Mouse (Mus musculus) WW6 (cell line): ENCODE measurements at regions not wholly inside any gene's neighbourhood (a gene's known extent, or its start where the extent isn't known, plus 50 kb on each side); places are given as distances from the start of the nearest gene placed in this dataset.

Experiments
- DNase-seq: peaks from one replicate; pipeline ENCODE4 v3.0.0-alpha.2; 2013; ENCODE audit warnings: low read depth, low spot score

DNA sequence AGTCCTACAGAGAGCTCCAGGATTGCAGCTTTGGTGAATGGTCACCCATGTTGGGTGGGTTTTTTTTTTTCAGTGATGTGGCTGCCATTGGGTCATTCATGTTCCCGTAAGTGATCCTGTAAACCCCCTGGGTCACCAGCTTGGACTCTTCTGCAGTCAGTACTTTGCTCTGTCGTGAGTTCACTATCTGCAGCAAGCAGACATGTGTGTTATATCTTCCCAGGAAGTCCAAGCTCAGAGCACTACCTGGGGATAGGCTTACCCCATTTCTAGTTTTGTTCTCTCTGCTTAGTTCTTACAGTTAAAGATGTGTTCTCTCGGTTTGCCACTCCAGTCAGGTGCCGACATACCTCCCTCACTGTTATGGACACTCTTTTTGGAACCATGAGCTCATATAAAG, 143.4 kb upstream of the Hs6st1 start:
- DNase-seq: no peak

DNA sequence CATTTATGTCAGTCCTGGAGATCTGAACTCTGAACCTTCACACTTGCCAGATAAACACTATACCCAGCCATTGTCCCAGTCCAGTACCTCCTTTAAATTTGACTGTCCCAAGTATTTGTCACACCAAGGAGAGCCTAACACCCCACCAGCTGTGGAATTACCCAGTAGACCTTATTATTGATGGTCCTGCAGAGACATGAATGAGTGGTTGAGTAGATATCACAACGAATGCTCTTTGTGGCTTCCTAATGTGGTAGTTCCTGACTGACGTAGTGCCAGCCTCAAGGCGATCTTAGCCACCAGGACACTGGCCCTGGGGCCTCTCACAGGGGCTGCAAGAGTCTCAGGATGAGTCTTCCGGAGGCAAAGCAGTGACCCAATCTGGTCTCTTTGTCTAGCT, 142.9 kb upstream of the Hs6st1 start:
- DNase-seq: no peak

DNA sequence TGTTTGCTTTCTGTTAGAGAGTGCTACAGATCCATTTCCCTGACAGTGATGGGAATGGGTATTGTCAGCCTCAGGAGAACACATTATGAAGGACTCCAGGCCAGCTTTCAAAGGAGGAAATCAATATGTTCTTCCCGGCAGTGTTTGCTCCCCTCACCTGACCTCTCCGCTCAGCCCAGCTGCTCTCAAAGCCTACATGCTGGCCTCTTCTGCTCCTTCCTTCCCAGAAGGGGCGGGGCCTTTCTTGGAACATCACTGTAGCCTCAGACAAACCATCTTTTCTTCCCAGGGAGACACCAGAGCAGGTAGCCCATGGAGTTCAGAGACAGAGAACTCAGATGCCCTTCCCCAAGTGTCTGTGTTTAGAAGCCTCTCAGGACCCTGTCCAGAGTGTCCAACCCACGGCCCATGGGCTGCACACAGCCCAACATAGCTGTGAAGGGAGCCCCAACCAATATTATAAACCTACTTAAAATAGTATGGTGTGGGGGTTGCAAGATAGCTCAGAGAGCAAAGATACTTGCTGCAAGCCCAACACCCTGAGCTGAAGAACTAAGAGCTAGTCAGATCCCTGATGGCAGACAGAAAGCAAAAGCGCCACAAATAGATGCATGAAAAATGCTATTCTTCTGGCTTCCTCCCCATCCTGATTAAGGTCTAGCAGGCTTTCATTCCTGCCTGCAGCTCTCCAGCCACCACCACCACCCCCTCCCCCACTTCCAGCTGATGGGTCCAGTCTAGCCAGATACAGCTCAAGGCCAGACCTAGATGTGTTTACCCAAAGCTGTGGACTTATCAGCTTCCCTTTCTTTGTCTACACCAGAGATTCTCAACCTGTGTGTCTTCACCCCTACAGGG, 141.8 kb upstream of the Hs6st1 start:
- DNase-seq: no peak

DNA sequence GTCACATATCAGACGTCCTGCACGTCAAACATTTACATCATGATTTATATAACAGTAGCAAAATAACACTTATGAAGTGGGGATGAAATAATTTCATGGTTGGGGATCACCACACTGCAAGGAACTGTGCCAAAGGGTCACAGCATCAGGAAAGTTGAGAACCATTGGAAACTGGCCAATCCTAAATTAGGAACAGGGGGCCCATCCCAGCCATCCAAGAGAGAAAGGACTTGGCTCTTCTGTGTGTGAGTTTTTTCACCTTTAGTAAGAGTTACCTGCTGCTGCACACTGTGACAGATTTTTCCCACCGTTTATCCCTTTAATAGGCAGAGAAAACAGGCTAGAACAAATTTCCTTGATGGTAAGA, 141.2 kb upstream of the Hs6st1 start:
- no peak for DNase-seq

DNA sequence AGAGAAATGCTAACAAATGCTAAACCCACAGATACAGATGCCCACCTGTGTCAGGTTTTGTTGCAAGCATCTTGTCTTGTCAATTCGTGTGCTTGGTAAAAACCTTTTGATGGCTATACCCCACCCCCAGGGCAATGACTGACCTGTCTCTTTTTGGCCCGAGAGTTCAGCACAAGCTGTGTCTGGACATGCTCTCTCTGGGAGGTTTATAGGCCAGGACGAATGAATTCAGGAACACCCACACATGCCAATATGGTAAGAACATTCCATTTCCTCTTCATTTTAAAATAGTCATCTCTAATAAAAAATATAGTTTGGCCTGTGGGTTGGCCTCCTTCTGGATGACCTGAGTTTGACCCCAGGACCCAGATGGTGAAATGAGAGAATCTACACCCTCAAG, 137.8 kb upstream of the Hs6st1 start:
- no peak for DNase-seq

DNA sequence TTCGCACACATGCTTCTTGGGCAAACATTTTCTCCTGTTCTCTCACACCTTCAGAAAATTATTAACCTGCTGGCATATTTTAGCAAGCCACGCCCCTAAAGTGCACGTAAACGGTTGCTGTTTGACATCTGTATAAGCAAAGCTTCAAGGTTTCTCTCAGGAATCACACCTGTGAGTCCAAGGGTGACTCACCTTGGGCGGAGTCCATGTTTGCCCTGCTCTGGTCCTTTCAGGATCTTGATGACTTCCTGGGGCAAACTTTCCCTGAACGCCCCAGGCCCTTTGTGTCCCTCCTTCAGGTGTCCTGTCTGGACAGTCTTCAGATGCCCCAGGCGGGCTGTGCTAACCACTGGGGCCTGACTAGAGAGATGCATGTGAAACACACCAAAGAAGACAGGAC, 137.1 kb upstream of the Hs6st1 start:
- DNase-seq: no peak

DNA sequence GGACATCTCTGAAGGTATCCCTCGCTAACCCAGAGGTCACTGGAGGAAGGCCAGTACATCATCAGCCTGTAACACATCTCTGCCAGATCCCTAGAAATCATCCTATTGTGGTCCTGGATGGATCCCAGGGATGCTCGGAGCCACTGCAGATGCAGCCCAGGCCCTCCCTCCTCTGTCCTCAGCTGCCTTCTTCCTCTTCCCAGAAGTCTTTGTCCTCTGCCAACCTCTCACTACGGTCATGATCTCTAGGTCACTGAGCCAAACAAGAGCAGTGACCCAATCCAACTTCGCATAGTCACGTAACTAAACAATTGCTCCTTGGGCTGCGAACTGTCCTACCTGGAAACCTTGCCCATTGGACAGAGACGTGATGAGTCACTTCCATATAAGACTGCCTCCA, 134.7 kb upstream of the Hs6st1 start:
- no peak for DNase-seq

DNA sequence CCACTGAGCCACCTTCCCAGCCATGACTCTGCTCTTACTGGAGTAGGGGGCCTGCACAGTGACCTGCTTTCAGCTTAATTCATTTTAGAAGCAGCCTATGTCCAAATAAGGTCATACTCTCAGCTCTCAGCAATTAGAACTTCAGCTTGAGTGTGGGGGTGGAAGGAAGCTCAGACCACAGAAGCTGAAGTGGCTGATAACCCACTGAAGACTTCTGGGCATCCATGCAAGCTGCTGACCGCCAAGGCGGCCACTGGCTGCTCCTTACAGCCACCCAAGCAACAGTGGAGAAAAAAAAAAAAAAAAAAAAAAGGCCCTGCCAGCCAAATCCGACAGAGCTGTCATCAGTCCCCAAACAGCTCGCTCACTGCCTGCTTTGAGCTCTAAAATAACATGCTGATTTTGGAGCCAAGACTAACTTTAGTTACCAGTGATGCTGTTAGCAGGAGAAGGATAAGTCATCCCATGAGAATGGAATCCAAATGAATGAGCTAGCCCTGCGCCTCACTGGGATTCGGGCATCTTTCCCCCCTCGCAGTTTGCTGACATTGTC, 133.0 kb upstream of the Hs6st1 start:
- DNase-seq: no peak

DNA sequence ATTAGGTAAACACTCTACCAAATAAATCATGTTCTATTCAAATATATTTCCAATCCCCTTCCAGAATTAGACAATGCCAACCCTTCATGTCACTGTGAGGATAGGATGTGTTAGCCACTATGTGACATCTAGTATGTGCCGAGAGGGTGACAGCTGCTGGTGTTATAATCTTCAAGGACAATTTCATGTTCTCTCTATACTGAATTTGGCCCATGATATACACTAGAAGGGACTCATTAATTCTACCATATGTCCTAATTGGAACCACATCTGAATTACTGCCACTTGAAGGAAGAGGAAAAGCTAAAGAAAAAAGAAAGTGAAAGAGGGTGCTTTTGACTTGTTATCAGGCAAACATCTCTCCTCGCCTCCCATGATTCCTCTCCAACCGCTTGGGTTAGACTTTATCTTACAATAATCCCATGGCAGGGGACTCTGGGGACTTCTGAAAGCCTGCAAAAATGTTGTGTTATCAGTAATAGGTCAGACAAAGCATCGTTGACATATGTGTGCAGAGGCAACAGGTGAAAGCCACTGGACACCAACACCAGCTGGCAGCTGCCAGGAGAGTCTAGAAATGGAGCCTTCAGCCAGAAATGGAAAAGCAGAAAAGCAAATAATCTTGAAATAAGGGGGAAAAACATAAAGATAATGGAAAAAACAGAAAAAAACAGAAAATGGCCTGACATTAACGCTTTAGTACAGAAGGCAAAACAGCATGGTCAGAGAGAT, 131.7 kb upstream of the Hs6st1 start:
- DNase-seq: no peak

DNA sequence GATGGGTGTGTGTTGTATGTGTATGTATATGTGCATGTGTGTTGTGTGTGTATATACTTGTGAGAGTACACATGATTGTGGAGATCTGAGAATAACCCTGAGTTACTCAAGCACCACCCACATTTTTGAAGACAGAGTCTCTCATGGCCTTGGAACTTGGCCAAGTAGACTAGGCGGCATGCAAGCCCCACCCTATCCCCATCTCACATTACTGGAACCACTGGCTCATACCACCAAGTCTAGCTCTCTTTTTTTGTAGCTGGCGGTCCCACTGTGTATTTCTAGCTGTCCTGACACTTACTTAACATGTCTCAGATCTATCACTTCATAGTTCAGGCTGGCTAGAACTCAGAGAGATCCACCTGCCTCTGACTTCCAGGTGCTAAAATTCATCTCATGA, 128.0 kb upstream of the Hs6st1 start:
- no peak for DNase-seq

DNA sequence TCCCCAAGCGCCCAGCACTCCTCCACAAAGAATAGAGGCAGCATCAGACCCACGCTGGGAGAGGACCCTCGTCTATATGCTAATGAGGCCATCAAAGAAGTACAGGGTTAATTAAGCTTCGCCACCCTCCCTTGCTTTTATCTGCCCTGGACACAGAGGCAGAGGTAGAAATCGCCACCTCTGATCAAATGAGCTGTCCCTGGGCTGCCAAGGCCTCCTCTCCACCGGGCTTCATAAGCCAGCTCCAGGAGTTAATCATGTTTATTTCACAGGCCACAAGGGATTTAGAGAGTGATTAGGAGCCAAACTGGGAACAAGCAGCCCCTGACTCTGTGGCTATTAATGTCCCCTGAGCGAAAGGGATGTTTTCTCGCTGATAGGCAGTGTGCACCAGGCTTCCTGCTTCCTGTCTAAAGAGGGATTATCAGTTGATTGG, 126.5 kb upstream of the Hs6st1 start:
- DNase-seq: no peak

DNA sequence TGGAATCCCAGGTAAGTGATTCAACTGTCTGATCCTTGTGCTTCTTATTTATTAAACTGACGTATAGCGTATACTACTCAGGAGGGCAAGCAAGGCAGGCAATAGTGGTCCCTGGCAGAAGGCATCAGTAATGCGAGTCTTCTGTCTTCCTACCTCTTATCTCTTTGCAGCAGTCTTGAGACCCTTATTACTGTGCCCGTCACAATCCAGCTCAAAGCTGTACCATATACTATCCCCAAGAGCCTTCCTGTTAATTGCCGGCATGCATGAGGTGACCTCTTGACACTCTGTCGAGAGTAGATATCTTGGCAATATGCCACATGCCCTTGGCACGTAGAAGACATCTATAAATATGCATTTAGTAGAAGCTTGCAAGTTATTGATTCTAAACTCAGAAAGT, 126.0 kb upstream of the Hs6st1 start:
- DNase-seq: no peak

DNA sequence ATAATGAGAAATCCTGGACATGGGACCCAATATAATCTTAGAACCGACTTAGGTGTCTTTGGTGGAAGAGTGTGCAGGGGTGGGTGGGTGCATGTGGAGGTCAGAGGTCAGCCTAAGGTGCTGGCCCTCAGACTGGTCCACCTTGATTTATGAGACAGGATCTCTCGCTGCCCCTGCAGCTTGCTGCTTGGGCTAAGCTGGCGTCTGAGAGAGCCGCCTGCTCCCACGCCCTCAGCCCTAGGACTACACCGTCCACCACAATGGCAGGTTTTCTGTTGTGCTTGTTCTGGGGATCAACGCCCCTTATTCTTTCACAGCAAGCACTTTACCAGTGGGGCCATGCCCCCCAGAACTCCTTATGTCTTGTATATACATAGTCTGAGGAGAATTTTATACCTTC, 124.4 kb upstream of the Hs6st1 start:
- DNase-seq: no peak

DNA sequence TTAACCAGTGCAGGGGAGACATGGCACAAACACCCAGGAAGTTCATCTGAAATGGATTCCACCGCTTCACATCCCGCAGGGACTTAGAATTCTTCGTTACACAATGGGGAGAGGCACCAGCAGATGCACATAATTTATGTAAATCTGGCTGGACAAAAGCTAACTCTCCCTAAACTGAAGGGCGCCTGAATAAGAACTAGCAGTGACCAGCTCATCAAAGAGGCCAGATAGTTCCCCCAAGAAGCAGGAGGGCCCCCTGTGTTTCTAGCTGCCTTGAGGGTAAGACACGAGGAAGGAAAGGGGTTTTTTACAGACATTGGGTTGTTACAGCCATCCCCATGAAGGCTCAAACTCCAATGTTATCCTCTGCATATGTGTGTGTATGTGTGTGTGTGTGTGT, 123.8 kb upstream of the Hs6st1 start:
- DNase-seq: peak; percentile 46

DNA sequence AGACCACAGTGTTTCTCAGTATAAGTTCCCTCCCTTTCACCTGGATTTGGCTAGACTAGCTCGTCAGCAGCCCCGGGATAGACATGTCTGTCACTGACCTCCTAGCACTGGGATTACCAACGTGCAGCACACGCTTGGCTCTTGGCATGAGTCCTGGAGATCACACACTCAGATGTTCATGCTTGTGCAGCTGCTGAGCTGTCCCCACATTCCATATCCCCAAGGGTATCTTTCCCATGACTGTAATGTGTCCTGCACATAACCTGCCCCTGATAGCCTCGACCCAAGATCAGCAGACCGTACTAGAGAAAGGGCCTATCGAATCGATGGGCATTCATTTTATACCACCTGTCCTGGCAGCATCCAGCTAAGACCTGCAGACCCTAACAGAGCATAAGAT, 123.4 kb upstream of the Hs6st1 start:
- no peak for DNase-seq

DNA sequence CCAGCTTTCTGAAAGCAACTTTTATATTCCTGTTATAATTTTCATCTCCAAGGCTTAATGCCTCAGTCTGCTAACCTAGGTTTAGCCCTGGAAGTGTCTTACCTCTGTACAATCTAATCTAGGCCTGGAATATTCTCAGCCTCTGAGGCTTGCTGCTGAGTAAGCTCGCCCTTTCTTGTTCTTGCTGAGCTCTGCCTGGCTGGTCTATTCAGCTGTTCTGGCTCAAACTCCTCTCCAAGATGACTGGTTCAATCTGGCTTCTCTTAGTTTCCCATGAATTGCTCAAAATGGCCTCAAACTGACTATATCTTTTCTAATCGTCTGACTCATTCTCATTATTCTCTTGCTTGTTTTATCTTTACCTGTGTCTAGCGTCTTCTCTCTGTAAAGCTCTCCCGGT, 122.6 kb upstream of the Hs6st1 start:
- no peak for DNase-seq

DNA sequence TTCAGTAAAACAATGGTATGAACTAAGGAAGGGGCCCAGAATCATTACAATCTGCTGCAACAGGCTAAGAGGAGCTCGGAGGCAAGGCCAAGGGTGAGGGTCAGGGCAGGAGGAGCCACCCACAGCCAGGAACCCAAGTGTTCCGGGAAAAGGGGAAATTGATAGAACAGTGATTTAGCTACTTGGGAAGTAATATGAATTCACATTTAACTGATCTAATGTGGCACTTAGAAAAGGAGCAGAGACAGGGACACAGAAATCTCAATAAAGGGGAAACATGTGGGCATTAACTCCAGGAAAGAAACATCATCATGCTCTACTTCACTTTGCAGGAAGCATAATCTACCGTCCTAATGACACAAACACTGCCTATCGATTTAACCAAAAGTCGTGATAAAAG, 120.1 kb upstream of the Hs6st1 start:
- no peak for DNase-seq

DNA sequence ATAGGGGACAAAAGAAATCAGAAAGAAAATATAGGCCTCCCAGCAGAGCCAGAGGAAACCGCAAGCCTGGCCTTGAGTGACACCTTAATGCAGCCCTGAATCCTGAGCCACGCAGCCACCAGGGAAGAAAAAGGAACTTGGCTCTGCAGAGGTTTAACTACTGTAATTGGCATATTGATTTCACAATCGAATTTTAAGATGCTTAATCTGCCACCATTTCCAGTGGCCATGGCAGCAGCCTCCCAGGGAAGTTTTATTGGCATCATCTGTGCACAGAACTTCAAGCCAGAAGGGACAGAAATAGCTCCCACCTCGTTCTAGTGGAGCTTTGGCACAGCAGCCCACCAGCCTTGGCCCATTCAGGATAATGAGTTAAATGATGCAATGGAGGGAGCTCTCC, 117.1 kb upstream of the Hs6st1 start:
- DNase-seq: no peak

DNA sequence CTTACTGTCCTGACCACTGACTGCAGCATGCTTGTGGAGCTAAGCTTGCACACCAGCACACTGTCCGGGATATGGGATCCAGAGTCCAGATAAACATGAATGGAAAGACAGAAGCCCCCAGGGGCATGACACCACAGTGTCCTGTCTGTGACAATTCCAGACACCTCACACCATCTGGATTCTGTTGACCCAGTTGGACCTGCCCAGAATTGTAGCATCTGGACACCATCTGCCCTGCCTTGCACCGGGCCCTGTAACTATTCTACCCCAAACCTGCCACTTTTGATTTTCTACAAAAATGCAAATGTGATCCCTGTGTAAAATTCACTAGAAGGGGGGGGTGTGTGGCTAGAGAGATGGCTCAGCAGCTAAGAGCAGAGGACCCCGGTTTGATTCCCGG, 114.5 kb upstream of the Hs6st1 start:
- no peak for DNase-seq

DNA sequence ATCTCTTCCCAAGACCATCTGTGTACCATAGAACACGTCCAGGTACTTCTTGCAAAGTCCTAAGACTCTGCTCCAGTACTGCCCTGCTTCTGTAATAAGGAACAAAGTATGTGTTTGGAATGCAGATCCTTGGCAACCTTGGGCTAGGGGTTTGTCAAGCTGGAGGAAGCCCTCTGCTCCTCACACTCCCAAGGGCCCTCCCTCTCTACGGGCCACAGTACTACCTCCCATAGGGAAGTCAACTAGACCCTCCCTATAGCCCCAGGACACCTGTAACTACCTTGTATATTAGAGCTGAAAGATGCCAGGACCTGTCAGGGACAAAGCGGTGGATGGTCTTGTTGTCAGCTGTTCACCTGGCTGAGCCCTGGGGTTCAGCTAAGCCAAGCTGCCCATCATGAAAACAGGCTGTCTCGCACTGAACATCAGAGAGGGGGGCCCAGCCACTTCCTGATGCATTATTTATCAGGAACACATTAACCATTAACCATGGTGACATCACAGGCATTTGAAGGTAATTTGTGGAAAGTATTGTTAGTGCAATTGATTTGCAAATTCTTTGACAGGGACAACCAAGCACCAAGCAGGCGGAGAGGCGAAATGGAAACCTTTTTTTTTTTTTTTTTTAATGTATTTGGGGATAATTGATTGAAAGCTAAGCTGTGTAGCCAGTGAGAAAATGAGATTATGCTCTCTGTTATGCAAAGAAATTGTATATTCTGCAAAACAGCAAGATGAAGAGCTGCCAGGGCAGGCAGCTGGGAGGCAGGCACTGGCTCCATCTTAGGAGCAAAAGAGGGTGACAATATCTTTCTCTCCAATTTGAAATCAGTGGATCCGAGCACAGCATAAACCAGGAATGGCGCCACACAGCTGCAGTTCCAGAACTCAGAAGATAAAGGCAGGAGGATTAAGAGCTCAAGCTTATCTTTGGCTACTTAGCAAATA, 110.5 kb upstream of the Hs6st1 start:
- DNase-seq: no peak

DNA sequence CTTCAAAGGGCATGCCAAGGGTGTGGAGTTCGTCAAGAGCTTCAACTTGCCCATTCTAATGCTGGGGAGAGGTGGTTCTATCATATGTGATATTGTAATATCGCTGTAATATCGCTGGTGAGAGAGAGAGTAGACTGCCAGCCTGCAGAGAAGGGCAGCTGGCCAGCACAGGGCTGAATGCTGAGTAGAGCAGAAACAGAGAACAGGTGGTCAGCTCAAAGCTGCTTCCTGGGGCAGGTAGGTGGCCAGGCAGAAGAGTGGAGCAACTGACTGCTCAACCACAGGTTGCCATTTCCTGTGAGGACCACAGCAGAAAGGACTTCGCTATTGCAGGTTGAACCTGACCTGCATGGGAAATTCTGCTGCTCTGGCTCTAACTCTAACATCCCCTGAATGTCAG, 108.5 kb upstream of the Hs6st1 start:
- DNase-seq: no peak

DNA sequence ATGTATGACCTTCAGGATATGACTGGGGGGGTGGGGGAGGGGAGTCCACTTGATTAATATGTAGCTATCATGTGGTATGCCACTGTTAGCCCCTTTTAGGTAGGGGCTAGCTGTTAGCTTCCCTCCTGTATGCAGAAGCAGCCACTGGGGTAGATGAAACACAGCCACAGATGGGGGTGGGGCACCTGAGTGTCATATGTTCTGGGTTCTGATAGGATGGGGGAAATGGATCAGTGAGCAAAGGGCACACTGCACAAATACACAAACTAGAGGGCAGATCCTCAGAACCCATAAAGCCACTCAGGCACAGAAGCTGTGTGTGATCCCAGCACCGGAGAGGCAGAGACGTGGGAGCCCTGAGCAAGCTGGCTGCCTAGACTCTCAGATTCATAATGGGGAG, 107.4 kb upstream of the Hs6st1 start:
- DNase-seq: no peak
